Mouse (Mus musculus) heart, adult 2 months (tissue): ENCODE measurements around the gene Ube2cbp. TPM values are rescaled to one million over a fixed set of nuclear protein-coding genes. Genes with fewer than 3 reads are reported as not detected.
A peak's percentile ranks its signal among the peaks of the same experiment; 100 is the strongest.

ENCODE experiments used
- DNase-seq, 2 experiments: peaks; one replicate each; pipeline ENCODE4 v3.0.0; 2021
- H3K27ac ChIP-seq: fragments of 200-600 bp; 2 replicates; pipeline ENCODE4 v1.8.1; 2022
- H3K27me3 ChIP-seq: fragments of 200-500 bp; 2 replicates; pipeline ENCODE4 v1.6.1; 2012; ENCODE audit warnings: mild to moderate bottlenecking, low read length, inconsistent platforms, mixed read lengths; ENCODE audit not compliant: control insufficient read depth, insufficient read depth
- H3K36me3 ChIP-seq: fragments of 200-500 bp; 2 replicates; pipeline ENCODE4 v1.6.1; 2012; ENCODE audit warnings: low read length, inconsistent platforms; ENCODE audit not compliant: control insufficient read depth, insufficient read depth
- H3K4me1 ChIP-seq: fragments of 200-500 bp; 2 replicates; pipeline ENCODE4 v1.6.1; 2011; ENCODE audit warnings: low read length; ENCODE audit not compliant: control insufficient read depth, insufficient read depth
- H3K4me3 ChIP-seq: fragments of 200-600 bp; 2 replicates; pipeline ENCODE4 v1.8.1; 2022
- H3K79me2 ChIP-seq: fragments of 200-500 bp; replicated peaks from 2 replicates; pipeline ENCODE4 v1.6.1; 2012; ENCODE audit warnings: mild to moderate bottlenecking, inconsistent platforms, low read length, moderate library complexity, mixed read lengths; ENCODE audit not compliant: control insufficient read depth, insufficient read depth
- H3K9ac ChIP-seq: fragments of 200-500 bp; 2 replicates; pipeline ENCODE4 v1.6.1; 2012; ENCODE audit warnings: low read depth, mild to moderate bottlenecking, control low read depth, inconsistent platforms, low read length, mixed read lengths
- CTCF ChIP-seq: fragments of 200-600 bp; IDR thresholded peaks from 2 replicates; pipeline ENCODE4 v1.8.1; 2022; ENCODE audit warnings: antibody characterized with exemption, mild to moderate bottlenecking, moderate library complexity
- EP300 ChIP-seq: fragments of 200-500 bp; IDR thresholded peaks from 2 replicates; pipeline ENCODE4 v1.6.1; 2011; ENCODE audit warnings: low read depth, low read length, control low read depth; ENCODE audit not compliant: insufficient read depth
- POLR2A ChIP-seq: fragments of 200-500 bp; IDR thresholded peaks from 2 replicates; pipeline ENCODE4 v1.6.1; 2011; ENCODE audit warnings: mild to moderate bottlenecking, low read depth, low read length, control low read depth; ENCODE audit not compliant: insufficient read depth
- WGBS: fragments of 180-500 bp; shearing (Covaris S2); methylation state at CpG from one replicate; pipeline ENCODE4 v1.1.7; 2018; 5-methylcytosine and 5-hydroxymethylcytosine counted together
- intact Hi-C: fragments of 180-260 bp; cut with DNase I; formaldehyde crosslinking; loops from one replicate; pipeline ENCODE4 v1.15.1; 2025
- polyA plus RNA-seq: library from polyadenylated mRNA; depleted of rRNA; stranded (reverse); fragments of >200 nt; gene quantifications from 2 replicates; pipeline ENCODE4 v1.2.3, GENCODE M21; 2012
- total RNA-seq, 2 experiments: library from RNA; stranded (reverse); gene quantifications; 2 replicates each; pipeline ENCODE4 v1.2.3; 2021

Gene Ube2cbp
- total and polyA plus RNA-seq, 3 experiments, result 0.64 to 1.5 (median 0.84) TPM

GRCm38 (mm10) chr9:86442248-86442647, 22.5 kb downstream of the Ube2cbp start:
- intact Hi-C loops, result no loop called here
- 79% methylated on average over 4 of the region's 4 CpGs for WGBS

DNA sequence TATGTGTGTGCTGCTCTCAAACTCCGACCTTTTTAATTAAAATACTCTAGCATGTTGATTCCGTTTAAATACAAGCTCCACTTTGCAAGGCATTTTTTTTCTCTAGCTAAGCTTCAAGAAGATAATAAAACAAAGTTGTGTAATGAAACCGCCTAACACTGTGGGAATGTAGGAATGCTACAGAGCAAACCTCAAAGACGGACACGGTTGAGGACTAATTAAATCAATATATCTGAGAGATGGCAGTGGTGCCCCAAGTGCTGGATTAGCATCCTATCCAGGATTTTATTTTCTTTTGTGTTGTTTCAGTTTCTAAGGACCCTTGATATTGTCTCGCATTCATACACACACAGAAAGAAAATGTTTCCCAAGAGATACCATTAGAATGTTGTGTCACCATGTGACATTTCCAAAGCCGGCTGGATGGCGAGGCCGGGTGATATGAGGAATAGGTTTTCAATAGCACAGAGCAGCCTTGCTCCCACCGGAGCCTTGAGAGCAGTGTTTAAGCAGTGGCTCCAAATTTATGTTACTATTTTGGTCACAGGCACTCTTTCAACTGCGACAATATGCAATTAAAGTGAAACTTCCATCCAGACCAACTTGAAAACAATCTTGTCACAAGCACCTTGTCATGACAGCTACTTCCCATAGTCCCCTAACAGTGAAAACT, 26.3 kb downstream of the Ube2cbp start:
- H3K27me3 ChIP-seq, result no peaks in the 10 kb centered on the region
- H3K79me2 ChIP-seq, result no peaks in the 10 kb centered on the region
- no peaks in the 10 kb centered on the region for H3K36me3 ChIP-seq
- H3K9ac ChIP-seq, result no peak overlapping the region
- H3K4me1 ChIP-seq, result no peaks in the 10 kb centered on the region
- H3K27ac ChIP-seq, result no peak overlapping the region
- 47% methylated on average over 11 of the region's 11 CpGs for WGBS
- TF ChIP-seq POLR2A (no peak), EP300 (no peak), CTCF (no peak)
- DNase-seq, result no peak
- intact Hi-C loops, result no loop called here
- peak overlapping the region; percentile 16; the same call in 1 of the 2 replicates for H3K4me3 ChIP-seq

More at GRCm38 (mm10) chr9:86442248-86442647, 22.5 kb downstream of the Ube2cbp start:
- H3K4me1 ChIP-seq, result no peaks in the 10 kb centered on the region
- no peaks in the 10 kb centered on the region for H3K36me3 ChIP-seq
- H3K4me3 ChIP-seq, result no peak overlapping the region
- no peaks in the 10 kb centered on the region for H3K79me2 ChIP-seq
- no peak overlapping the region for H3K27ac ChIP-seq
- H3K9ac ChIP-seq, result no peak overlapping the region
- TF ChIP-seq POLR2A (no peak), CTCF (no peak), EP300 (no peak)
- no peak for DNase-seq
- H3K27me3 ChIP-seq, result no peaks in the 10 kb centered on the region

DNA sequence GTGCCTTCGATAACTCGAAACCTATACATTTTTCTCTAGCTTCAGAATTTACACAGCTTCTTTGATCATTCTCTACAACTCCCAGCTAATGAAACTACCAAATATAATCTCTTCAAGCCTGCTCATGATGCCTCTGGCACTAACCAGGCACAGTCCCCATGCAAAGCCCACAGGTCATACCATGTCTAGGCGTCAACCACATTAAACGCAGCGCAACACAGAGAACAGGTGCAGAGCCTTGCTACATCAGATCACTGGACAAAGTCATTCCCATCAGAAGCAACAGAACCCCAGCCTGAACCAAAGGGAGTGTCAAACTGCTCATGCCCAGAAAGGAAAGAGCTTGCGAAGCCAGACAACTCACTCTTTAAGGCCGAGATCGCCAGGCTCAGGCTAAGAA, 28.1 kb downstream of the Ube2cbp start:
- no peaks in the 10 kb centered on the region for H3K27me3 ChIP-seq
- H3K27ac ChIP-seq, result no peak overlapping the region
- no peak for TF ChIP-seq EP300
- no peak for TF ChIP-seq POLR2A
- no peak for TF ChIP-seq CTCF
- H3K9ac ChIP-seq, result no peak overlapping the region
- H3K79me2 ChIP-seq, result no peaks in the 10 kb centered on the region
- no peak for DNase-seq
- intact Hi-C loops, result no loop called here
- H3K36me3 ChIP-seq, result no peaks in the 10 kb centered on the region
- 98% methylated on average over 8 of the region's 8 CpGs for WGBS
- H3K4me3 ChIP-seq, result no peak overlapping the region
- no peaks in the 10 kb centered on the region for H3K4me1 ChIP-seq

GRCm38 (mm10) chr9:86435510-86435909, 29.2 kb downstream of the Ube2cbp start:
- H3K9ac ChIP-seq, result no peak overlapping the region
- no peaks in the 10 kb centered on the region for H3K27me3 ChIP-seq
- intact Hi-C loops, result no loop called here
- H3K27ac ChIP-seq, result no peak overlapping the region
- no peak for DNase-seq
- H3K79me2 ChIP-seq, result no peaks in the 10 kb centered on the region
- 94% methylated on average over 3 of the region's 3 CpGs for WGBS
- no peak overlapping the region for H3K4me3 ChIP-seq
- H3K36me3 ChIP-seq, result no peaks in the 10 kb centered on the region
- no peak for TF ChIP-seq CTCF
- no peak for TF ChIP-seq POLR2A
- TF ChIP-seq EP300, result no peak
- H3K4me1 ChIP-seq, result no peaks in the 10 kb centered on the region

DNA sequence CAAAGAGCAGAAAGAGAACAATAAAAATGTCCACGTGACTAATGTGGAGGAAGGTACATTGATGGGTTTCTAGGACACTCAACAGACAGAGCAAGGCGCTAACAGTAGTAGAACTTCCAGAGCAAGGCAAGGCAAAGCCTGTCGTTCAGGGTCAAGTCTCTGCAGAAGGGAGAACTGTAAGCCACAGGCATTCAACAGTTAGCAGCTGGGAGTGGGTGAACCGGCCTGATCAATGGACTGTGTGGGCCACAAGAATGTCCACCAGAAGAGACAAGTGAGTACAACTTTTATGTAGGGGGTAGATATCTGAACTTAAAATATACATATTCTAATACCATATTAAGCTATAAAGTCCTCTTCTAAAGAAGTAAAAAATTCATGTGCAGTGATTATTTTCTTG, 41.4 kb downstream of the Ube2cbp start:
- DNase-seq, result no peak
- Histone ChIP-seq H3K4me1 (no peaks in the 10 kb centered on the region; the same call in 1 of the 2 replicates), H3K9ac (no peak overlapping the region), H3K4me3 (no peak overlapping the region), H3K27me3 (no peaks in the 10 kb centered on the region), H3K36me3 (no peaks in the 10 kb centered on the region), H3K27ac (no peak overlapping the region), H3K79me2 (no peaks in the 10 kb centered on the region)
- WGBS, result 84% methylated on average over 4 of the region's 4 CpGs
- TF ChIP-seq POLR2A (no peak), EP300 (no peak), CTCF (no peak)
- intact Hi-C loops, result no loop called here

DNA sequence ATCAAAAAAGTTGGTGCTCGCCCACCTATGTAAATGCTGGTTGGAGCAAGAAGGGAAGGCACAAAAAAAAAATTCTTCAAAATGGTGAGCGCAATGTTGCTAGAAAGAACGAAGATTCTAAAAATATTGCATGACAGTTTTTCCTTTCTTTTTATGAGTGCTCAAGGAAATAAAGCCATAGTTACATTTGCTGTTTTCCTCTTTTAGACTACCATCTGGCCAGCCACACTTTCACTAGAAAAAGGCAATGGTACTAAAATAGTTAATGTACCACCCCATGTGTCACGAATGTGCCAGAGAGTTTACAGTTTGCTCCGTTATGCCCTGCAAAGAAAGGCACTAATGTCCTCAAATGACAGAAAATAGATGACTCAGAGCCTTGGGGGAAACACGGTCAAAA, 45.4 kb downstream of the Ube2cbp start:
- no peak overlapping the region for H3K4me3 ChIP-seq
- H3K36me3 ChIP-seq, result no peaks in the 10 kb centered on the region
- no peak for DNase-seq
- no peak overlapping the region for H3K27ac ChIP-seq
- no peak for TF ChIP-seq POLR2A
- no peak for TF ChIP-seq EP300
- no peak for TF ChIP-seq CTCF
- 80% methylated on average over 6 of the region's 6 CpGs for WGBS
- H3K27me3 ChIP-seq, result no peaks in the 10 kb centered on the region
- H3K9ac ChIP-seq, result no peak overlapping the region
- no peaks in the 10 kb centered on the region for H3K4me1 ChIP-seq
- intact Hi-C loops, result no loop called here
- H3K79me2 ChIP-seq, result no peaks in the 10 kb centered on the region
